Comparison of ENCODE assay signal across 9 mouse cellular contexts in the genomic region with DNA sequence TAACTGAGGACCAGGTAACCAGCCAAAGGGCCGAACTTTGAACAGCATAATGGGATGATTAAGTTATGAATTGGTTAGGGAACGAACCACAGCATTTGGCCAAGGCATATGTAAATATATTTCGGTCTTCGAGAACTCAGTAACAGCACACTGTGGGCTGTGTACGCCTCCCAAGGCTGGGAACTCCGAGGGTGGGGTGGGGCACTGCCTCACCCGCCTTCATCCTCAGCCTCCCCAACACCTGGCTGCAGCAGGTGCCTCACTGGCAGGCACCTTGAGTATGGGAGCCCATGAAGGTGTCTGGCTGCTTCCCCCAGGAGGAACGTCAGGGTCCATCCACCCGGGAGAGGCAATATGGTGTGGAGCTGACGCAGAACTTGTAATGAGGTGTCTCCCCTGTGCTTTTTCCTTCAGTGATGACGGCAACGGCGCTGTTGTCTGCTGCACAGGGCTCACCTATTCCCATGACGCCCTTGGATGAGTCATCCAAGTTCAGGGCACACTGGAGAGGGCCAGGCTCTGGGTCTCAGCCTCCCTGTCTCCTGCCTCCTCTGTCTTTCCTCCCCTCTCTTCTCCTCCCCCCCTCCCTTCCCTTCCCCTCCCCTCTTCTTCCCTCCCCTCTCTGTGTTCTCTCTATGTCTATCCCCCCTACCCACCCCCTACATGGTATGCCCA.
"Had no signal": no experiment of that assay in that cellular context is flagged by ENCODE, and none has a peak within 500 bp of the region (broad histone marks: within the 10 kb centered on the region; RNA-seq: fewer than 3 reads in every experiment).

No protein-coding gene starts in this region.

- H3K36me3 ChIP-seq: kidney, embryonic 15.5 days; limb, embryonic 13.5 days had no signal

- H3K4me3 ChIP-seq: kidney, embryonic 15.5 days; limb, embryonic 13.5 days had no signal

- H3K9ac ChIP-seq: kidney, embryonic 15.5 days; limb, embryonic 13.5 days; liver, embryonic 14.5 days had no signal

- H3K9me3 ChIP-seq: kidney, embryonic 15.5 days; limb, embryonic 13.5 days had no signal

- DNase-seq: kidney, postnatal 14 days; left cerebral cortex, postnatal 4 days; lung, adult 18-20 months; right cerebral cortex, postnatal 4 days; thymus, adult 2 months; thymus, postnatal 36 days had no signal

- H3K4me2 ChIP-seq: kidney, embryonic 15.5 days; limb, embryonic 13.5 days had no signal

- H3K4me1 ChIP-seq: kidney, embryonic 15.5 days; limb, embryonic 13.5 days had no signal

- H3K27ac ChIP-seq: kidney, embryonic 15.5 days; limb, embryonic 13.5 days; liver, embryonic 14.5 days had no signal

- H3K27me3 ChIP-seq: kidney, embryonic 15.5 days; limb, embryonic 13.5 days had no signal
